Mouse (Mus musculus) embryonic fibroblast, embryonic 13.5 days (primary cell): ENCODE data around the gene Grid2.

ENCODE experiments used
- CTCF ChIP-seq: IDR thresholded peaks from 2 replicates; pipeline ENCODE4 v1.5.1; 2011; ENCODE audit warnings: mild to moderate bottlenecking, control low read depth, low read length, moderate library complexity, borderline replicate concordance; ENCODE audit not compliant: insufficient read depth
- POLR2A ChIP-seq: IDR thresholded peaks from 2 replicates; pipeline ENCODE4 v1.6.1; 2011; ENCODE audit warnings: low read depth, mild to moderate bottlenecking, control low read depth, low read length, moderate library complexity

- no peak for TF ChIP-seq POLR2A
- no peak for TF ChIP-seq CTCF
These were observed 1415.3 kb downstream of the Grid2 start for GRCm38 (mm10) chr6:64671010-64671409.
